Mouse (Mus musculus) liver, postnatal 0 days (tissue): ENCODE measurements around the gene Dcaf10. TPM values are rescaled to one million over a fixed set of nuclear protein-coding genes. Genes with fewer than 3 reads are reported as not detected.

Source experiments
- ATAC-seq: fragments of 200-750 bp; cut with Nextera tagmentation; 2 replicates; pipeline ENCODE4 v1.8.0; 2017; ENCODE audit warnings: mild to moderate bottlenecking, moderate library complexity
- DNase-seq: peaks from one replicate; pipeline ENCODE4 v3.0.0-alpha.2; 2016
- H3K27ac ChIP-seq: fragments of 300-500 bp; sonication (generic); 2 replicates; pipeline ENCODE4 v1.5.1; 2014; ENCODE audit warnings: antibody characterized with exemption, moderate library complexity, mild to moderate bottlenecking, low read depth
- H3K27me3 ChIP-seq: fragments of 300-500 bp; sonication (generic); 2 replicates; pipeline ENCODE4 v1.6.1; 2014; ENCODE audit warnings: low read length, control low read depth, mixed read lengths; ENCODE audit not compliant: insufficient read depth
- H3K36me3 ChIP-seq: fragments of 300-500 bp; sonication (generic); replicated peaks from 2 replicates; pipeline ENCODE4 v1.6.1; 2014; ENCODE audit warnings: mild to moderate bottlenecking, control low read depth, low read length, moderate library complexity, mixed read lengths; ENCODE audit not compliant: insufficient read depth
- H3K4me1 ChIP-seq: fragments of 300-500 bp; sonication (generic); 2 replicates; pipeline ENCODE4 v1.6.1; 2014; ENCODE audit warnings: antibody characterized with exemption, mild to moderate bottlenecking, control low read depth; ENCODE audit not compliant: insufficient read depth
- H3K4me2 ChIP-seq: fragments of 300-500 bp; sonication (generic); 2 replicates; pipeline ENCODE4 v1.6.1; 2014; ENCODE audit warnings: low read depth, mild to moderate bottlenecking, low read length, moderate library complexity, mixed read lengths
- H3K4me3 ChIP-seq: fragments of 300-500 bp; sonication (generic); 2 replicates; pipeline ENCODE4 v1.5.1; 2014; ENCODE audit warnings: low read depth, low read length
- H3K9ac ChIP-seq: fragments of 300-500 bp; sonication (generic); replicated peaks from 2 replicates; pipeline ENCODE4 v1.6.1; 2014; ENCODE audit warnings: mild to moderate bottlenecking, moderate library complexity
- H3K9me3 ChIP-seq: fragments of 300-500 bp; sonication (generic); 2 replicates; pipeline ENCODE4 v1.6.1; 2016; ENCODE audit warnings: mild to moderate bottlenecking, control low read depth, low read length, mixed read lengths
- CTCF ChIP-seq: sonication (generic); IDR thresholded peaks from 2 replicates; pipeline ENCODE4 v1.5.1; 2016; ENCODE audit warnings: antibody characterized with exemption, low read depth
- EP300 ChIP-seq: IDR thresholded peaks from 2 replicates; pipeline ENCODE4 v1.6.1; 2016; ENCODE audit warnings: antibody characterized with exemption, low read depth, mild to moderate bottlenecking
- WGBS: fragments of 180-500 bp; shearing (Covaris S2); extraction: QIAGEN DNeasy Blood & Tissue Kit; methylation state at CpG from one replicate; pipeline ENCODE4 v1.1.7; 2014; ENCODE audit not compliant: insufficient replicate concordance; 5-methylcytosine and 5-hydroxymethylcytosine counted together
- microRNA-seq: library from miRNA; unstranded; fragments of <30 nt; microRNA quantifications from one replicate; pipeline ENCODE4, GENCODE M21; 2016
- polyA plus RNA-seq: library from polyadenylated mRNA; unstranded; fragments of >200 nt; fragmentation: Nextera tagmentation; extraction: Ambion mirVana; gene quantifications from 2 replicates; pipeline ENCODE4 v1.2.1, GENCODE M21; 2015

Gene Dcaf10
- polyA plus RNA-seq, 1 experiment from 2014 or later: 4.9 TPM

- TF ChIP-seq CTCF: no peak
- TF ChIP-seq EP300: no peak
- no peaks in the 10 kb centered on the region; the same call in 1 of the 2 replicates for H3K9me3 ChIP-seq
- H3K4me1 ChIP-seq: peaks cover 9% of the 10 kb centered on the region; the same call in 1 of the 2 replicates
- 64% methylated on average over 3 of the region's 3 CpGs for WGBS
- H3K27me3 ChIP-seq: peaks cover 7% of the 10 kb centered on the region; the same call in 1 of the 2 replicates
- H3K27ac ChIP-seq: no peak overlapping the region
- H3K4me2 ChIP-seq: no peak overlapping the region
- no peak overlapping the region; the same call in 1 of the 2 replicates for H3K9ac ChIP-seq
- DNase-seq: no peak
- H3K4me3 ChIP-seq: no peak overlapping the region
- peaks cover 12% of the 10 kb centered on the region for H3K36me3 ChIP-seq
- ATAC-seq: no peak
These were observed 78.8 kb downstream of the Dcaf10 start for GRCm38 (mm10) chr4:45420733-45421132.

- Histone ChIP-seq H3K4me3 (no peak overlapping the region), H3K27ac (no peak overlapping the region), H3K4me2 (no peak overlapping the region), H3K9me3 (no peaks in the 10 kb centered on the region; the same call in 1 of the 2 replicates), H3K4me1 (peaks cover 9% of the 10 kb centered on the region; the same call in 1 of the 2 replicates), H3K9ac (no peak overlapping the region), H3K36me3 (peaks cover 12% of the 10 kb centered on the region), H3K27me3 (no peaks in the 10 kb centered on the region)
- no peak for DNase-seq
- WGBS: 75% methylated on average over 11 of the region's 11 CpGs
- TF ChIP-seq EP300 (no peak), CTCF (no peak)
- no peak for ATAC-seq
These were observed 79.8 kb downstream of the Dcaf10 start for GRCm38 (mm10) chr4:45421519-45422260.

- TF ChIP-seq EP300 (no peak), CTCF (no peak)
- DNase-seq (no peak), ATAC-seq (no peak)
- Histone ChIP-seq H3K9ac (no peak overlapping the region), H3K4me2 (no peak overlapping the region), H3K9me3 (no peaks in the 10 kb centered on the region), H3K27me3 (no peaks in the 10 kb centered on the region), H3K4me1 (peaks cover 9% of the 10 kb centered on the region; the same call in 1 of the 2 replicates), H3K27ac (no peak overlapping the region), H3K4me3 (no peak overlapping the region), H3K36me3 (peaks cover 12% of the 10 kb centered on the region)
- WGBS: 77% methylated on average over 10 of the region's 10 CpGs
These were observed 80.7 kb downstream of the Dcaf10 start for GRCm38 (mm10) chr4:45422640-45423039.

GRCm38 (mm10) chr4:45423406-45423805 is 81.5 kb downstream of the Dcaf10 start:
- 59% methylated on average over 8 of the region's 8 CpGs for WGBS
- Histone ChIP-seq H3K4me2 (no peak overlapping the region), H3K4me3 (no peak overlapping the region), H3K27me3 (no peaks in the 10 kb centered on the region), H3K36me3 (peaks cover 12% of the 10 kb centered on the region), H3K9me3 (no peaks in the 10 kb centered on the region), H3K27ac (no peak overlapping the region), H3K4me1 (peaks cover 9% of the 10 kb centered on the region; the same call in 1 of the 2 replicates), H3K9ac (no peak overlapping the region)
- DNase-seq: no peak
- TF ChIP-seq EP300 (no peak), CTCF (no peak)
- no peak for ATAC-seq

GRCm38 (mm10) chr4:45426724-45427457 is 85.0 kb downstream of the Dcaf10 start:
- Histone ChIP-seq H3K9ac (no peak overlapping the region), H3K27me3 (no peaks in the 10 kb centered on the region), H3K4me3 (no peak overlapping the region), H3K27ac (no peak overlapping the region), H3K4me1 (no peaks in the 10 kb centered on the region), H3K4me2 (no peak overlapping the region), H3K36me3 (peaks cover 13% of the 10 kb centered on the region), H3K9me3 (no peaks in the 10 kb centered on the region)
- WGBS: 75% methylated on average over 13 of the region's 13 CpGs
- ATAC-seq: no peak
- DNase-seq: no peak
- peak; percentile 51 for TF ChIP-seq CTCF
- no peak for TF ChIP-seq EP300

Small RNAs within 50 kb of the gene (microRNA-seq; reads per million reads assigned to microRNA genes)
- gene Gm25692: not detected

Other genes starting within 250 kb of the Dcaf10 start
- gene Tomm5, start 234.0 kb upstream of the Dcaf10 start, polyA plus RNA-seq: 144 and 147 TPM in 2 replicates
- gene Frmpd1, start 157.2 kb upstream of the Dcaf10 start, polyA plus RNA-seq: 0.02 and 0.04 TPM in 2 replicates
- gene Trmt10b, start 45.0 kb upstream of the Dcaf10 start, polyA plus RNA-seq: 4.2 and 4.3 TPM in 2 replicates
- gene Exosc3, start 631 bp downstream of the Dcaf10 start, polyA plus RNA-seq: 36.4 and 37.4 TPM in 2 replicates
- 40.0 and 41.0 TPM in 2 replicates for gene Slc25a51, start 66.7 kb downstream of the Dcaf10 start, polyA plus RNA-seq
- 2.5 and 3.2 TPM in 2 replicates for gene Shb, start 190.4 kb downstream of the Dcaf10 start, polyA plus RNA-seq